Mouse (Mus musculus) megakaryocyte, embryonic 14.5 days (primary cell): Measurements from ENCODE around the gene Atp6v1e1.

Source experiments
- FLI1 ChIP-seq: IDR thresholded peaks from 2 replicates; pipeline ENCODE4 v1.6.1; 2012; ENCODE audit warnings: low read length, inconsistent platforms, mixed read lengths
- GATA1 ChIP-seq: IDR thresholded peaks from 3 replicates; pipeline ENCODE4 v1.6.1; 2012; ENCODE audit warnings: mixed read lengths, low read length, inconsistent platforms, borderline replicate concordance

GRCm38 (mm10) chr6:120790717-120791116 lies 31.9 kb downstream of the Atp6v1e1 start:
- no peak for TF ChIP-seq GATA1
- no peak for TF ChIP-seq FLI1
